Comparison of ENCODE assay signal across 11 mouse cellular contexts in the genomic region with DNA sequence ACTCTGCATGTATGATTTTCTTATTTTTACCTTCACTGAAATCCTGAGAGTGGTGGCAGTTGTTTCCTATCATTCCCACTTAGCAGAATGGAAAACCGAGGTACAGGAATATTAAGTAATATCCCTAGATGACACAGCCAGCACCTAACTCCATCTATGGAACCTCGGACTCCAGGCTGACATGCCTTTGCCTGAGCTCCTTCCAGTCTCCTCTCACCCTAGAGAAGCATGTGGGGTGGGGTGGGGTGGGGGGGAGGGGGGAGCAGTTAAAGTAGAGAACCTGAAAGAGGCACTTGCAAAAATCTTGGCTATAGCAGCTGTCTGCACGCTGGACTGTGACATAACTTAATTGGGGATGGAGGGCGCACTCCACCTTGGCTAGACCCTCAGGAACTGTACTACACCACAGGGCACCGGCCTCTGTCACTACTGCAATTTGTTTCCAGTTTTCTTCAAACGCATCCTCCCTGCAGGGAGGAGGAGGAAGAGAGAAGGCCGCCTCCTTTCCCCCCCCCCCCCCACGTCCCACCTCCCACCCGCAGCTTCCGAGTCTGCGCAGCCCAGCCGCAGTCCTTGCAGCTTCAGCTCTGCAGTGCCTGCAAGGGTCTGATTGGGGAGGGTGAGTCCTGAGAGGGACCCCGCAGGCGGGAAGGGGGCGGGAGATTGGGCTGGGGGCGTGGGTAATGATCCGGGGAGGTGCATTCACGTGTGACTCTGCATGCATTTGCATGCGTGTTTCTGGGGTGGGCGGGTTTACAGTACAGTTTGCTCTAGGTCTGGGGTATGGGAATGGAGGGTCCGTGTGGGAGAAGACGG. TPM values are rescaled to one million over a fixed set of nuclear protein-coding genes. Genes with fewer than 3 reads are reported as not detected.
DNase-seq lines count a peak whose midpoint lies in the region; ATAC-seq and TF ChIP-seq lines count a peak whose summit lies in the region.
"Had no signal": no experiment of that assay in that cellular context is flagged by ENCODE, and none has a peak within 500 bp of the region (broad histone marks: within the 10 kb centered on the region; RNA-seq: fewer than 3 reads in every experiment).

No protein-coding gene starts in this region.

- no peak overlapping the region for H3K27ac ChIP-seq in ES-Bruce4 (ENCODE audit: insufficient read depth, low read length)
- H3K27ac ChIP-seq in hindbrain, embryonic 12.5 days = no peak overlapping the region
- no peak overlapping the region for H3K27ac ChIP-seq in midbrain, embryonic 13.5 days
- H3K27ac ChIP-seq: embryonic facial prominence, embryonic 15.5 days; liver, embryonic 13.5 days had no signal

- no peak for TF ChIP-seq EP300 in ES-Bruce4 (IDR thresholded peaks at IDR 0.05; ENCODE audit: insufficient read depth, low read depth, low read length)

- ATAC-seq in hindbrain, embryonic 12.5 days (ENCODE audit: low FRiP score) = peak; percentile 80
- ATAC-seq in midbrain, embryonic 13.5 days = peak; percentile 89

- DNase-seq in cerebellum, adult 8-10 months = peak; percentile 16
- DNase-seq in embryo, embryonic 9.5 days (ENCODE audit: extremely low spot score) = no peak
- DNase-seq in ovary, adult 18-20 months (ENCODE audit: low spot score) = no peak
- DNase-seq in lung, adult 18-20 months = no peak
- no peak for DNase-seq in gastrocnemius, adult 8-10 months (ENCODE audit: low spot score in 2 of 2)
- DNase-seq: liver, embryonic 13.5 days had no signal

- no peaks in the 10 kb centered on the region for H3K27me3 ChIP-seq in ES-Bruce4 (ENCODE audit: control insufficient read depth, insufficient read depth, low read length, poor library complexity, severe bottlenecking)
- H3K27me3 ChIP-seq in hindbrain, embryonic 12.5 days = 0 out of 2 replicates have a peak, but pooled peaks cover 4% of the 10 kb centered on the region
- no peaks in the 10 kb centered on the region for H3K27me3 ChIP-seq in midbrain, embryonic 13.5 days
- H3K27me3 ChIP-seq: embryonic facial prominence, embryonic 15.5 days; liver, embryonic 13.5 days had no signal

- 8% methylated on average over 19 of the region's 22 CpGs for WGBS in hindbrain, embryonic 12.5 days
- WGBS in midbrain, embryonic 13.5 days = 9% methylated on average over 17 of the region's 22 CpGs

- no peaks in the 10 kb centered on the region for H3K4me1 ChIP-seq in ES-Bruce4 (ENCODE audit: control insufficient read depth, insufficient read depth, low read length)
- peaks cover 2% of the 10 kb centered on the region; the same call in 1 of the 2 replicates for H3K4me1 ChIP-seq in hindbrain, embryonic 12.5 days
- H3K4me1 ChIP-seq in midbrain, embryonic 13.5 days (replicated peaks) = peaks cover 10% of the 10 kb centered on the region; the same call in 1 of the 2 replicates
- H3K4me1 ChIP-seq: embryonic facial prominence, embryonic 15.5 days; liver, embryonic 13.5 days had no signal

- peak overlapping the region; percentile 9 for H3K4me3 ChIP-seq in ES-Bruce4 (ENCODE audit: low read depth, low read length)
- H3K4me3 ChIP-seq in hindbrain, embryonic 12.5 days = peak overlapping the region; percentile 28
- H3K4me3 ChIP-seq in midbrain, embryonic 13.5 days (replicated peaks) = peak overlapping the region; percentile 40
- H3K4me3 ChIP-seq: embryonic facial prominence, embryonic 15.5 days; liver, embryonic 13.5 days had no signal

- no peak for TF ChIP-seq CTCF in ES-Bruce4 (IDR thresholded peaks at IDR 0.05; ENCODE audit: low read depth, low read length)

- TF ChIP-seq POLR2A in ES-Bruce4 (IDR thresholded peaks at IDR 0.05; ENCODE audit: insufficient read depth, low read length) = no peak

- no peaks in the 10 kb centered on the region for H3K36me3 ChIP-seq in ES-Bruce4 (ENCODE audit: control insufficient read depth, insufficient read depth, low read length, poor library complexity, severe bottlenecking)
- H3K36me3 ChIP-seq in hindbrain, embryonic 12.5 days = no peaks in the 10 kb centered on the region
- no peaks in the 10 kb centered on the region for H3K36me3 ChIP-seq in midbrain, embryonic 13.5 days
- H3K36me3 ChIP-seq: embryonic facial prominence, embryonic 15.5 days; liver, embryonic 13.5 days had no signal

- peak overlapping the region; percentile 53 for H3K4me2 ChIP-seq in hindbrain, embryonic 12.5 days (replicated peaks)
- H3K4me2 ChIP-seq in midbrain, embryonic 13.5 days (replicated peaks) = peak overlapping the region; percentile 54
- H3K4me2 ChIP-seq: embryonic facial prominence, embryonic 15.5 days; liver, embryonic 13.5 days had no signal

- H3K9ac ChIP-seq in ES-Bruce4 (ENCODE audit: low read depth, poor library complexity, severe bottlenecking) = no peak overlapping the region
- H3K9ac ChIP-seq in hindbrain, embryonic 12.5 days = peak overlapping the region; percentile 38; the same call in 1 of the 2 replicates
- peak overlapping the region; percentile 54 for H3K9ac ChIP-seq in midbrain, embryonic 13.5 days (replicated peaks)
- H3K9ac ChIP-seq: embryonic facial prominence, embryonic 15.5 days; liver, embryonic 13.5 days had no signal

- H3K9me3 ChIP-seq in ES-Bruce4 (replicated peaks; ENCODE audit: control insufficient read depth, insufficient read depth, low read length, poor library complexity, severe bottlenecking) = no peaks in the 10 kb centered on the region
- H3K9me3 ChIP-seq in hindbrain, embryonic 12.5 days (replicated peaks) = no peaks in the 10 kb centered on the region
- H3K9me3 ChIP-seq in midbrain, embryonic 13.5 days = no peaks in the 10 kb centered on the region
- H3K9me3 ChIP-seq: embryonic facial prominence, embryonic 15.5 days; liver, embryonic 13.5 days had no signal

RNA-seq across cellular contexts. Expression of a gene that starts 4.8 kb away (rescaled TPM):
- 0.32 and 0.34 TPM in 2 replicates for polyA plus RNA-seq in ES-Bruce4 (2011; ENCODE audit: insufficient read depth, insufficient read length, low read depth, missing spikeins)
- not detected in 2 replicates for polyA plus RNA-seq in hindbrain, embryonic 12.5 days (2016; fragmentation: Nextera tagmentation; extraction: Ambion mirVana)
- polyA plus RNA-seq in midbrain, embryonic 13.5 days (2015; fragmentation: Nextera tagmentation; extraction: Ambion mirVana) = 0.06 and 0.07 TPM in 2 replicates
- total RNA-seq in gastrocnemius, adult 8-10 months (2022) = not detected
- polyA plus RNA-seq: embryonic facial prominence, embryonic 15.5 days; heart, postnatal 0 days; liver, embryonic 13.5 days had no signal

RNA-seq across cellular contexts. Expression of a gene that starts 16.3 kb away (rescaled TPM):
- polyA plus RNA-seq in ES-Bruce4 (2011; ENCODE audit: insufficient read depth, insufficient read length, low read depth, missing spikeins) = 1.1 and 1.3 TPM in 2 replicates
- 1.5 TPM in 2 replicates for polyA plus RNA-seq in hindbrain, embryonic 12.5 days (2016; fragmentation: Nextera tagmentation; extraction: Ambion mirVana)
- 2.4 and 3.4 TPM in 2 replicates for polyA plus RNA-seq in midbrain, embryonic 13.5 days (2015; fragmentation: Nextera tagmentation; extraction: Ambion mirVana)
- total RNA-seq in gastrocnemius, adult 8-10 months (2022) = under 1 TPM in 3 of 4 experiments, not detected in 1; 0.11 to 0.85 (median 0.36) TPM
- polyA plus RNA-seq: liver, embryonic 13.5 days had no signal

RNA-seq across cellular contexts. Expression of a gene that starts 23.7 kb away (rescaled TPM):
- not detected in 2 replicates for polyA plus RNA-seq in ES-Bruce4 (2011; ENCODE audit: insufficient read depth, insufficient read length, low read depth, missing spikeins)
- not detected in 2 replicates for polyA plus RNA-seq in hindbrain, embryonic 12.5 days (2016; fragmentation: Nextera tagmentation; extraction: Ambion mirVana)
- polyA plus RNA-seq in midbrain, embryonic 13.5 days (2015; fragmentation: Nextera tagmentation; extraction: Ambion mirVana) = not detected in 2 replicates
- total RNA-seq in gastrocnemius, adult 8-10 months (2022) = not detected
- polyA plus RNA-seq: heart, postnatal 0 days; liver, embryonic 13.5 days had no signal

RNA-seq across cellular contexts. Expression of a gene that starts 31.7 kb away (rescaled TPM):
- 3.2 and 4.5 TPM in 2 replicates for polyA plus RNA-seq in ES-Bruce4 (2011; ENCODE audit: insufficient read depth, insufficient read length, low read depth, missing spikeins)
- 15.9 and 16.4 TPM in 2 replicates for polyA plus RNA-seq in hindbrain, embryonic 12.5 days (2016; fragmentation: Nextera tagmentation; extraction: Ambion mirVana)
- polyA plus RNA-seq in midbrain, embryonic 13.5 days (2015; fragmentation: Nextera tagmentation; extraction: Ambion mirVana) = 16.2 and 18.5 TPM in 2 replicates
- total RNA-seq in gastrocnemius, adult 8-10 months (2022) = 1 to 10 TPM in 3 of 4 experiments, under 1 TPM in 1; 0.70 to 2.7 (median 1.1) TPM

RNA-seq across cellular contexts. Expression of a gene that starts 41.1 kb away (rescaled TPM):
- polyA plus RNA-seq in ES-Bruce4 (2011; ENCODE audit: insufficient read depth, insufficient read length, low read depth, missing spikeins) = not detected in 2 replicates
- polyA plus RNA-seq in hindbrain, embryonic 12.5 days (2016; fragmentation: Nextera tagmentation; extraction: Ambion mirVana) = not detected in 2 replicates
- not detected in 2 replicates for polyA plus RNA-seq in midbrain, embryonic 13.5 days (2015; fragmentation: Nextera tagmentation; extraction: Ambion mirVana)
- not detected for total RNA-seq in gastrocnemius, adult 8-10 months (2022)
- polyA plus RNA-seq: embryonic facial prominence, embryonic 15.5 days; heart, postnatal 0 days; liver, embryonic 13.5 days had no signal
